Mouse (Mus musculus): ENCODE results near the gene Hc. TPM values are rescaled to one million over a fixed set of nuclear protein-coding genes. Genes with fewer than 3 reads are reported as not detected.

The Hc gene
- total and polyA plus RNA-seq, 3 experiments, result 0.74 to 1.2 (median 0.91) TPM

DNA sequence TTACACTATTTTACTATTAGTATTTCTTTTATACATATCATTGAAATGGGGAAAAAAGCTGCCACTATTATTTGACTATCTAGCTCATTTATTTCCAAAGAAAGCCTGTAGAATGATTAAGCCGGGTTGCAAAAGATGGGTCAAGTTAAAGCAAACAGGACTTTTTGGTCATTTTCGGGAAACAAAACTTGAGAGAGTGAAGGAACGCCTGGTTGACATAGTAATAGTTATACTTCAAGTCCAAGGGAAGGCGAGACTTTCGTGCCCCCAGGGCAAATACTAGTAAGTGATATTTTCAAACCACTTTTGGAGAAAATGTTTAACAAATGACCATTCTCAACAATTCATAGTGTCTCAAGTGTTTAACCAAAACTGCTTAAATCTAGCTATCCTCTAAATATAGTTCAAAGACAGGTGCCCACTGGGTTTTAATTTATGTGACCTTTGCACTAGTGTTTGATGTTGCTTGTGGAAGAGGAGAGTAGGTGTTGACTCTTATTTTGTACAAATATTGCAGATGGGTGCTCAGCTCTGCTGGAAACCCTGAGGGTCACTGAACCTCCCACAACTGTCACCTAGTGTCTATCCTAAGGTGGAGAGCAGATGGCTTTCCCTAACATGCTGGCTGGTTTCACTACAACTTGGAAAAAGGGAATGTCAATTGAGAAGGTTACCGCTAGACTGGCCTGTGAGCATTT is 2.2 kb upstream of the Hc start:
- Histone ChIP-seq H3K36me3 (replicated peaks in 1 of 2; ENCODE audit: control insufficient read depth in 1 of 2, insufficient read depth in 1 of 2, low read length in 1 of 2) (peaks cover 0 to 2% of the 10 kb centered on the region in 2 experiments), H3K79me2 (replicated peaks; ENCODE audit: control insufficient read depth, extremely low read depth, insufficient read depth, poor library complexity, severe bottlenecking) (peaks cover 11% of the 10 kb centered on the region), H3K9ac (ENCODE audit: insufficient read depth, low read depth) (no peak overlapping the region), H3K4me2 (ENCODE audit: insufficient read depth, low read depth, poor library complexity, severe bottlenecking) (no peak overlapping the region), H3K4me1 (ENCODE audit: control insufficient read depth in 1 of 2, insufficient read depth in 2 of 2) (peaks cover 10 to 48% of the 10 kb centered on the region in 2 experiments; a peak in 3 of 4 replicates), H3K4me3 (replicated peaks in 1 of 3; ENCODE audit: low read depth in 2 of 3, low read length in 2 of 3, poor library complexity in 1 of 3) (no peak overlapping the region), H3K27me3 (replicated peaks) (no peaks in the 10 kb centered on the region), H3K27ac (ENCODE audit: insufficient read depth, low read depth) (no peak overlapping the region), H3K9me3 (replicated peaks; ENCODE audit: low read length) (no peaks in the 10 kb centered on the region)
- in situ Hi-C loops (cut with MboI; ENCODE audit: low pct_ligation_motif_present, low pct_unique_long_range_greater_than_20kb, low sequenced_read_pairs), result no loop called here
- dilution Hi-C loops (cut with MboI; ENCODE audit: extremely low pct_ligation_motif_present, extremely low pct_unique_long_range_greater_than_20kb, low sequenced_read_pairs), result no loop called here
- TF ChIP-seq MEF2A (IDR thresholded peaks at IDR 0.05; ENCODE audit: borderline replicate concordance, low read depth, low read length), result no peak
- TF ChIP-seq USF2 (conservative IDR thresholded peaks at IDR 0.05; ENCODE audit: low read depth, low read length), result no peak
- no peak for TF ChIP-seq ELF1 (IDR thresholded peaks at IDR 0.05; ENCODE audit: low read depth, low read length)
- no peak for TF ChIP-seq JUN (IDR thresholded peaks at IDR 0.05; ENCODE audit: insufficient read depth, low read depth, low read length)
- no peak for TF ChIP-seq EP300 (IDR thresholded peaks at IDR 0.05; ENCODE audit: low read length)
- TF ChIP-seq SIN3A (IDR thresholded peaks at IDR 0.05; ENCODE audit: low read length), result no peak
- TF ChIP-seq SMC3 (IDR thresholded peaks at IDR 0.05; ENCODE audit: low read depth, low read length), result no peak
- TF ChIP-seq MYC (IDR thresholded peaks at IDR 0.05; ENCODE audit: low read depth, low read length), result no peak
- TF ChIP-seq KAT2A (IDR thresholded peaks at IDR 0.05; ENCODE audit: insufficient replicate concordance, low read length), result no peak
- no peak for TF ChIP-seq NRF1 (IDR thresholded peaks at IDR 0.05; ENCODE audit: low read depth, low read length)
- TF ChIP-seq UBTF (IDR thresholded peaks at IDR 0.05; ENCODE audit: low read depth, low read length), result no peak
- no peak for TF ChIP-seq ZC3H11A (IDR thresholded peaks at IDR 0.05; ENCODE audit: low read depth, low read length)
- no peak for TF ChIP-seq MAFK (IDR thresholded peaks at IDR 0.05; ENCODE audit: insufficient replicate concordance, low read length)
- no peak for TF ChIP-seq GABPA (IDR thresholded peaks at IDR 0.05; ENCODE audit: insufficient replicate concordance, low read depth, low read length)
- TF ChIP-seq ETS1 (conservative IDR thresholded peaks at IDR 0.05; ENCODE audit: low read depth, low read length), result no peak
- no peak for TF ChIP-seq JUND (conservative IDR thresholded peaks at IDR 0.05; ENCODE audit: low read depth, low read length)
- no peak for TF ChIP-seq ZMIZ1 (IDR thresholded peaks at IDR 0.05; ENCODE audit: low read depth, low read length)
- no peak for TF ChIP-seq ZNF384 (IDR thresholded peaks at IDR 0.05; ENCODE audit: low read depth, low read length)
- no peak for TF ChIP-seq PAX5 (IDR thresholded peaks at IDR 0.05; ENCODE audit: low read length)
- no peak for TF ChIP-seq POLR2A (IDR thresholded peaks at IDR 0.05; ENCODE audit: low read depth, low read length)
- DNase-seq (ENCODE audit: extremely low read depth), result no peak

GRCm38 (mm10) chr2:35060897-35061296 is 341 bp downstream of the Hc start:
- H3K27me3 ChIP-seq (replicated peaks), result no peaks in the 10 kb centered on the region
- no peaks in the 10 kb centered on the region for H3K36me3 ChIP-seq (replicated peaks in 1 of 2; ENCODE audit: control insufficient read depth in 1 of 2, insufficient read depth in 1 of 2, low read length in 1 of 2)
- no peaks in the 10 kb centered on the region for H3K79me2 ChIP-seq (replicated peaks; ENCODE audit: control insufficient read depth, extremely low read depth, insufficient read depth, poor library complexity, severe bottlenecking)
- no peaks in the 10 kb centered on the region for H3K9me3 ChIP-seq (replicated peaks; ENCODE audit: low read length)
- DNase-seq (ENCODE audit: extremely low read depth), result peak; percentile 30
- peak overlapping the region; percentile 69; the same call in 1 of the 2 replicates for H3K9ac ChIP-seq (ENCODE audit: insufficient read depth, low read depth)
- H3K4me3 ChIP-seq (replicated peaks in 1 of 3; ENCODE audit: low read depth in 2 of 3, low read length in 2 of 3, poor library complexity in 1 of 3), result no peak overlapping the region
- dilution Hi-C loops (cut with MboI; ENCODE audit: extremely low pct_ligation_motif_present, extremely low pct_unique_long_range_greater_than_20kb, low sequenced_read_pairs) (no loop called here), in situ Hi-C loops (cut with MboI; ENCODE audit: low pct_ligation_motif_present, low pct_unique_long_range_greater_than_20kb, low sequenced_read_pairs) (no loop called here)
- peaks cover 10 to 43% of the 10 kb centered on the region in 2 experiments; a peak in 3 of 4 replicates for H3K4me1 ChIP-seq (ENCODE audit: control insufficient read depth in 1 of 2, insufficient read depth in 2 of 2)
- peak overlapping the region; percentile 29; the same call in 1 of the 2 replicates for H3K4me2 ChIP-seq (ENCODE audit: insufficient read depth, low read depth, poor library complexity, severe bottlenecking)
- H3K27ac ChIP-seq (ENCODE audit: insufficient read depth, low read depth), result no peak overlapping the region
- TF ChIP-seq MAZ (IDR thresholded peaks at IDR 0.05; ENCODE audit: low read depth, low read length) (no peak), CTCF (conservative IDR thresholded peaks at IDR 0.05 in 1 of 2, IDR thresholded peaks at IDR 0.05 in 1 of 2; ENCODE audit: low read depth in 2 of 2, low read length in 2 of 2) (no peak), HCFC1 (IDR thresholded peaks at IDR 0.05; ENCODE audit: low read depth, low read length) (no peak), MAFK (IDR thresholded peaks at IDR 0.05; ENCODE audit: insufficient replicate concordance, low read length) (no peak), USF2 (conservative IDR thresholded peaks at IDR 0.05; ENCODE audit: low read depth, low read length) (no peak), ZC3H11A (IDR thresholded peaks at IDR 0.05; ENCODE audit: low read depth, low read length) (no peak), MAX (IDR thresholded peaks at IDR 0.05; ENCODE audit: low read length) (no peak), JUN (IDR thresholded peaks at IDR 0.05; ENCODE audit: insufficient read depth, low read depth, low read length) (peak; percentile 52; the same call in 1 of the 2 replicates), MEF2A (IDR thresholded peaks at IDR 0.05; ENCODE audit: borderline replicate concordance, low read depth, low read length) (no peak), UBTF (IDR thresholded peaks at IDR 0.05; ENCODE audit: low read depth, low read length) (no peak), POLR2AphosphoS2 (IDR thresholded peaks at IDR 0.05; ENCODE audit: low read depth, low read length) (no peak), RAD21 (IDR thresholded peaks at IDR 0.05; ENCODE audit: low read depth, low read length) (no peak), TBP (conservative IDR thresholded peaks at IDR 0.05; ENCODE audit: low read depth, low read length) (no peak), ZNF384 (IDR thresholded peaks at IDR 0.05; ENCODE audit: low read depth, low read length) (no peak), PAX5 (IDR thresholded peaks at IDR 0.05; ENCODE audit: low read length) (no peak), IRF4 (IDR thresholded peaks at IDR 0.05; ENCODE audit: low read depth, low read length) (peak; percentile 78), POLR2A (IDR thresholded peaks at IDR 0.05; ENCODE audit: low read depth, low read length) (no peak), JUND (conservative IDR thresholded peaks at IDR 0.05; ENCODE audit: low read depth, low read length) (peak; percentile 74; the same call in 1 of the 2 replicates), NRF1 (IDR thresholded peaks at IDR 0.05; ENCODE audit: low read depth, low read length) (no peak), CHD1 (IDR thresholded peaks at IDR 0.05; ENCODE audit: low read depth, low read length) (no peak), TCF12 (IDR thresholded peaks at IDR 0.05; ENCODE audit: low read depth, low read length) (no peak), EP300 (IDR thresholded peaks at IDR 0.05; ENCODE audit: low read length) (peak; percentile 54; the same call in 1 of the 2 replicates)
